Mouse (Mus musculus) megakaryocyte, embryonic 14.5 days (primary cell): Measurements from ENCODE around the gene Tex29.

Source experiments
- FLI1 ChIP-seq: IDR thresholded peaks from 2 replicates; pipeline ENCODE4 v1.6.1; 2012; ENCODE audit warnings: low read length, inconsistent platforms, mixed read lengths
- GATA1 ChIP-seq: IDR thresholded peaks from 3 replicates; pipeline ENCODE4 v1.6.1; 2012; ENCODE audit warnings: mixed read lengths, low read length, inconsistent platforms, borderline replicate concordance

- TF ChIP-seq GATA1 = no peak
- no peak for TF ChIP-seq FLI1
Observed at GRCm38 (mm10) chr8:11885881-11886699, 45.8 kb downstream of the Tex29 start.
